Comparison of ENCODE assay signal across 9 mouse cellular contexts in the genomic region with DNA sequence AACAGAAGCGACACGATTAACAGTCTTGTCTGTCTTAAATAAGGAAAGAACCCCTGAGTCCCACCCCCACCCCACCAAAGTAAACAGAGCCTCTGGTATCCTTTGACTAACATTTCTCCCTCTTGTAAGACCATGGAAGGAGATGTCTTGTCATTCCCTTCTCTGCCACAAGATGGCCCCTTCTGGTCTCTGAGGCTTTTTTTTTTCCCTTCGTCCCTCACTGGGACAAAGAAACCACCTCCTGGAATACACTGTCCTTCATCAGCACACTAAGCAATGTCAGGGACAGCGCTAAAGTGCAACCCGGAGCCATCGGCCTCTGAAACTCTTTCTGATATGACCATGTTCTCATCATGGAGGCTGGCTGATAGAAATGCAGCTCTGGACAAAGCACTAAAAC.
A peak's percentile ranks its signal among the peaks of the same experiment; 100 is the strongest.
DNase-seq lines count a peak whose midpoint lies in the region.
"Had no signal": no experiment of that assay in that cellular context is flagged by ENCODE, and none has a peak within 500 bp of the region (broad histone marks: within the 10 kb centered on the region; RNA-seq: fewer than 3 reads in every experiment).

No protein-coding gene starts in this region.

- intact Hi-C loops in left cerebral cortex, postnatal 4 days (cut with DNase I) = loop anchor here (5.0 kb wide), 1 partner anchor 189 kb away; no protein-coding TSS in a partner anchor

- H3K27me3 ChIP-seq in embryonic facial prominence, embryonic 10.5 days (replicated peaks; ENCODE audit: low read depth, poor library complexity, severe bottlenecking) = no peaks in the 10 kb centered on the region
- H3K27me3 ChIP-seq in hindbrain, embryonic 10.5 days (ENCODE audit: insufficient read depth, poor library complexity, severe bottlenecking) = no peaks in the 10 kb centered on the region

- peak; percentile 82 to 85 for DNase-seq in right cerebral cortex, adult 2 months (ENCODE audit: low spot score in 2 of 2)
- no peak for DNase-seq in right cerebral cortex, postnatal 36 days (ENCODE audit: low spot score in 2 of 2)
- DNase-seq in adrenal gland, postnatal 14 days = peak; percentile 81
- DNase-seq in embryonic facial prominence, embryonic 10.5 days (ENCODE audit: low spot score) = peak; percentile 73
- DNase-seq in hindbrain, embryonic 10.5 days (ENCODE audit: low spot score) = peak; percentile 65
- DNase-seq in left cerebral cortex, postnatal 4 days = peak; percentile 76
- DNase-seq in neural tube, embryonic 10.5 days (ENCODE audit: extremely low spot score, low spot score) = peak; percentile 69
- no peak for DNase-seq in urinary bladder, adult 18-20 months (ENCODE audit: low spot score in 2 of 2)

- WGBS in embryonic facial prominence, embryonic 10.5 days = 44% methylated on average over 6 of the region's 6 CpGs
- WGBS in hindbrain, embryonic 10.5 days = 39% methylated on average over 6 of the region's 6 CpGs

- peak overlapping the region; percentile 81 for H3K27ac ChIP-seq in embryonic facial prominence, embryonic 10.5 days (replicated peaks)
- H3K27ac ChIP-seq in hindbrain, embryonic 10.5 days = peak overlapping the region; percentile 84

- no peak overlapping the region for H3K4me3 ChIP-seq in embryonic facial prominence, embryonic 10.5 days
- no peak overlapping the region for H3K4me3 ChIP-seq in hindbrain, embryonic 10.5 days
- H3K4me3 ChIP-seq: erythroblast, embryonic 14.5 days had no signal

- peaks cover 49% of the 10 kb centered on the region for H3K4me1 ChIP-seq in embryonic facial prominence, embryonic 10.5 days
- peaks cover 40% of the 10 kb centered on the region for H3K4me1 ChIP-seq in hindbrain, embryonic 10.5 days (replicated peaks)

- H3K9me3 ChIP-seq in embryonic facial prominence, embryonic 10.5 days = no peaks in the 10 kb centered on the region
- H3K9me3 ChIP-seq in hindbrain, embryonic 10.5 days = no peaks in the 10 kb centered on the region

- peaks cover 43% of the 10 kb centered on the region for H3K36me3 ChIP-seq in embryonic facial prominence, embryonic 10.5 days (replicated peaks)
- H3K36me3 ChIP-seq in hindbrain, embryonic 10.5 days = peaks cover 72% of the 10 kb centered on the region

Comparison
In these comparisons a context has a peak if more than half of its experiments do, and no peak if none do; other contexts are left out.
1. DNase-seq: peak in right cerebral cortex, adult 2 months (2 of 2), adrenal gland, postnatal 14 days (single experiment), embryonic facial prominence, embryonic 10.5 days (single experiment), hindbrain, embryonic 10.5 days (single experiment), left cerebral cortex, postnatal 4 days (single experiment) and neural tube, embryonic 10.5 days (single experiment); none in right cerebral cortex, postnatal 36 days (0 of 2) and urinary bladder, adult 18-20 months (0 of 2).